Mouse (Mus musculus): Measurements from ENCODE around the gene Mdga2. TPM values are rescaled to one million over a fixed set of nuclear protein-coding genes. Genes with fewer than 3 reads are reported as not detected.

The Mdga2 gene
- polyA plus RNA-seq, 1 experiment from 2014 or later: 8.4 TPM

GRCm38 (mm10) chr12:66640408-66640807 lies 581.9 kb downstream of the Mdga2 start:
- H3K36me3 ChIP-seq: no peaks in the 10 kb centered on the region
- no peaks in the 10 kb centered on the region for H3K9me3 ChIP-seq
- no peak overlapping the region for H3K27ac ChIP-seq (replicated peaks)
- H3K4me3 ChIP-seq: no peak overlapping the region
- H3K4me2 ChIP-seq (replicated peaks): no peak overlapping the region
- no peak for ATAC-seq (ENCODE audit: low FRiP score, low read depth)
- no peaks in the 10 kb centered on the region for H3K27me3 ChIP-seq
- whole genome bisulfite sequencing: 50% methylated on average over 1 of the region's 1 CpGs
- no peaks in the 10 kb centered on the region for H3K4me1 ChIP-seq
- no peak overlapping the region for H3K9ac ChIP-seq (replicated peaks)

- no peaks in the 10 kb centered on the region for H3K27me3 ChIP-seq
- no peaks in the 10 kb centered on the region for H3K36me3 ChIP-seq
- H3K27ac ChIP-seq (replicated peaks): no peak overlapping the region
- H3K4me3 ChIP-seq: no peak overlapping the region
- H3K4me1 ChIP-seq: no peaks in the 10 kb centered on the region
- H3K9ac ChIP-seq (replicated peaks): no peak overlapping the region
- WGBS: 89% methylated on average over 3 of the region's 3 CpGs
- no peak for ATAC-seq (ENCODE audit: low FRiP score, low read depth)
- H3K9me3 ChIP-seq: no peaks in the 10 kb centered on the region
- no peak overlapping the region for H3K4me2 ChIP-seq (replicated peaks)
Measured at GRCm38 (mm10) chr12:66619944-66620343, 602.4 kb downstream of the Mdga2 start.

- Histone ChIP-seq H3K27me3 (no peaks in the 10 kb centered on the region), H3K27ac (replicated peaks) (no peak overlapping the region), H3K4me1 (no peaks in the 10 kb centered on the region), H3K36me3 (no peaks in the 10 kb centered on the region), H3K4me3 (no peak overlapping the region), H3K4me2 (replicated peaks) (no peak overlapping the region), H3K9ac (replicated peaks) (no peak overlapping the region), H3K9me3 (no peaks in the 10 kb centered on the region)
- no peak for ATAC-seq (ENCODE audit: low FRiP score, low read depth)
- 52% methylated on average over 1 of the region's 1 CpGs for WGBS
Measured at GRCm38 (mm10) chr12:66591617-66592230, 630.6 kb downstream of the Mdga2 start.

GRCm38 (mm10) chr12:66565396-66565795 lies 657.0 kb downstream of the Mdga2 start:
- H3K36me3 ChIP-seq: no peaks in the 10 kb centered on the region
- no peak overlapping the region for H3K27ac ChIP-seq (replicated peaks)
- no peaks in the 10 kb centered on the region for H3K9me3 ChIP-seq
- 70% methylated on average over 1 of the region's 1 CpGs for WGBS
- no peak overlapping the region for H3K9ac ChIP-seq (replicated peaks)
- no peak overlapping the region for H3K4me3 ChIP-seq
- H3K27me3 ChIP-seq: no peaks in the 10 kb centered on the region
- H3K4me2 ChIP-seq (replicated peaks): no peak overlapping the region
- no peak for ATAC-seq (ENCODE audit: low FRiP score, low read depth)
- H3K4me1 ChIP-seq: no peaks in the 10 kb centered on the region

- no peak overlapping the region for H3K4me3 ChIP-seq
- no peak overlapping the region for H3K27ac ChIP-seq (replicated peaks)
- no peak for ATAC-seq (ENCODE audit: low FRiP score, low read depth)
- 67% methylated on average over 3 of the region's 3 CpGs for WGBS
- no peaks in the 10 kb centered on the region for H3K27me3 ChIP-seq
- H3K36me3 ChIP-seq: no peaks in the 10 kb centered on the region
- H3K9ac ChIP-seq (replicated peaks): no peak overlapping the region
- no peaks in the 10 kb centered on the region for H3K9me3 ChIP-seq
- H3K4me1 ChIP-seq: no peaks in the 10 kb centered on the region
- no peak overlapping the region for H3K4me2 ChIP-seq (replicated peaks)
Measured at GRCm38 (mm10) chr12:66556846-66557245, 665.5 kb downstream of the Mdga2 start.

GRCm38 (mm10) chr12:66556178-66556820 lies 666.0 kb downstream of the Mdga2 start:
- Histone ChIP-seq H3K4me3 (no peak overlapping the region), H3K27me3 (no peaks in the 10 kb centered on the region), H3K4me1 (no peaks in the 10 kb centered on the region), H3K36me3 (no peaks in the 10 kb centered on the region), H3K4me2 (replicated peaks) (no peak overlapping the region), H3K9ac (replicated peaks) (no peak overlapping the region), H3K9me3 (no peaks in the 10 kb centered on the region), H3K27ac (replicated peaks) (no peak overlapping the region)
- no peak for ATAC-seq (ENCODE audit: low FRiP score, low read depth)
- WGBS: 78% methylated on average over 2 of the region's 2 CpGs

- Histone ChIP-seq H3K27me3 (no peaks in the 10 kb centered on the region), H3K9me3 (no peaks in the 10 kb centered on the region), H3K27ac (replicated peaks) (no peak overlapping the region), H3K36me3 (no peaks in the 10 kb centered on the region), H3K4me1 (no peaks in the 10 kb centered on the region), H3K9ac (replicated peaks) (no peak overlapping the region), H3K4me3 (no peak overlapping the region), H3K4me2 (replicated peaks) (no peak overlapping the region)
- 18% methylated on average over 2 of the region's 2 CpGs for WGBS
- 0 out of 2 replicates have a peak, but pooled peaks have one; percentile 27 for ATAC-seq (ENCODE audit: low FRiP score, low read depth)
Measured at GRCm38 (mm10) chr12:66524973-66525372, 697.4 kb downstream of the Mdga2 start.

GRCm38 (mm10) chr12:66499258-66499657 lies 723.1 kb downstream of the Mdga2 start:
- Histone ChIP-seq H3K36me3 (no peaks in the 10 kb centered on the region), H3K4me3 (no peak overlapping the region), H3K27ac (replicated peaks) (no peak overlapping the region), H3K27me3 (no peaks in the 10 kb centered on the region), H3K4me2 (replicated peaks) (no peak overlapping the region), H3K4me1 (no peaks in the 10 kb centered on the region), H3K9ac (replicated peaks) (no peak overlapping the region), H3K9me3 (no peaks in the 10 kb centered on the region)
- ATAC-seq (ENCODE audit: low FRiP score, low read depth): no peak
- WGBS: 83% methylated on average over 4 of the region's 4 CpGs

- 42% methylated on average over 4 of the region's 4 CpGs for WGBS
- no peaks in the 10 kb centered on the region for H3K36me3 ChIP-seq
- peaks cover 9% of the 10 kb centered on the region for H3K4me1 ChIP-seq
- no peaks in the 10 kb centered on the region for H3K27me3 ChIP-seq
- no peak overlapping the region for H3K4me3 ChIP-seq
- ATAC-seq (ENCODE audit: low FRiP score, low read depth): peak; percentile 64
- no peak overlapping the region for H3K4me2 ChIP-seq (replicated peaks)
- H3K9ac ChIP-seq (replicated peaks): no peak overlapping the region
- no peak overlapping the region for H3K27ac ChIP-seq (replicated peaks)
- H3K9me3 ChIP-seq: no peaks in the 10 kb centered on the region
Measured at GRCm38 (mm10) chr12:66470868-66471267, 751.5 kb downstream of the Mdga2 start.

- Histone ChIP-seq H3K4me1 (peaks cover 9% of the 10 kb centered on the region), H3K27me3 (no peaks in the 10 kb centered on the region), H3K27ac (replicated peaks) (0 out of 2 replicates have a peak overlapping the region, but pooled peaks have one; percentile 42), H3K36me3 (no peaks in the 10 kb centered on the region), H3K4me3 (no peak overlapping the region), H3K4me2 (replicated peaks) (peak overlapping the region; percentile 23; the same call in 1 of the 2 replicates), H3K9me3 (no peaks in the 10 kb centered on the region), H3K9ac (replicated peaks) (no peak overlapping the region)
- peak; percentile 82 for ATAC-seq (ENCODE audit: low FRiP score, low read depth)
- WGBS: 51% methylated on average over 8 of the region's 8 CpGs
Measured at GRCm38 (mm10) chr12:66470243-66470863, 752.0 kb downstream of the Mdga2 start.

GRCm38 (mm10) chr12:66465516-66465915 lies 756.8 kb downstream of the Mdga2 start:
- peaks cover 6% of the 10 kb centered on the region; the same call in 1 of the 2 replicates for H3K4me1 ChIP-seq
- no peak for ATAC-seq (ENCODE audit: low FRiP score, low read depth)
- no peak overlapping the region for H3K27ac ChIP-seq (replicated peaks)
- H3K9me3 ChIP-seq: no peaks in the 10 kb centered on the region
- WGBS: 93% methylated on average over 3 of the region's 3 CpGs
- no peak overlapping the region for H3K9ac ChIP-seq (replicated peaks)
- no peak overlapping the region for H3K4me3 ChIP-seq
- H3K36me3 ChIP-seq: no peaks in the 10 kb centered on the region
- H3K4me2 ChIP-seq (replicated peaks): no peak overlapping the region
- H3K27me3 ChIP-seq: no peaks in the 10 kb centered on the region

GRCm38 (mm10) chr12:66443340-66443739 lies 779.0 kb downstream of the Mdga2 start:
- H3K9ac ChIP-seq (replicated peaks): no peak overlapping the region
- no peak overlapping the region for H3K27ac ChIP-seq (replicated peaks)
- no peaks in the 10 kb centered on the region for H3K27me3 ChIP-seq
- H3K36me3 ChIP-seq: no peaks in the 10 kb centered on the region
- 88% methylated on average over 2 of the region's 2 CpGs for WGBS
- H3K9me3 ChIP-seq: no peaks in the 10 kb centered on the region
- no peak for ATAC-seq (ENCODE audit: low FRiP score, low read depth)
- H3K4me3 ChIP-seq: no peak overlapping the region
- H3K4me2 ChIP-seq (replicated peaks): no peak overlapping the region
- no peaks in the 10 kb centered on the region for H3K4me1 ChIP-seq
